Mouse (Mus musculus): ENCODE results near the gene Tap2. TPM values are rescaled to one million over a fixed set of nuclear protein-coding genes. Genes with fewer than 3 reads are reported as not detected.

Gene Tap2
- total and polyA plus RNA-seq, 3 experiments = 54.8 to 121 (median 110) TPM

DNA sequence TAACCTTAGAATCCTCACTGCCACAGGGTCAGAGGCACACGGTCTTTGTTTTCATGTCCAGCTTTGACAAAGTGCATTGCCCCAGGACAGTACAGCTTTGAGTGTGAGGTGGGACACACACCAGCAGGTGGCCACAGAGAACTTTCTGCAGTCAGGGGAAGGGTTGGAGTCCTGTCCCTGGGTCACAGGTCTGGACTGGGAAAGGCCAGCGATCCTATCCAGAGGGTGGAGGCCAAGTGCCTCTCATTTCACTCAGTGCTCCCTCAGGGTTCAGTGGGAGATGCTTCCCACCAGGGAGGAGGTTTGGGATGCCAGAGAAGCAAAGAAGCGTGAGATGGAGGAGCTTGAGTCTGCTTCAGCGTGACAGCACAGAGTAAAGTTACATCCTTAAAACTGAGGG is 48.3 kb downstream of the Tap2 start (continued):
- TF ChIP-seq IRF4 (IDR thresholded peaks at IDR 0.05; ENCODE audit: low read depth, low read length) = no peak
- no peak for TF ChIP-seq MXI1 (IDR thresholded peaks at IDR 0.05; ENCODE audit: low read depth, low read length)
- TF ChIP-seq POLR2A (IDR thresholded peaks at IDR 0.05; ENCODE audit: low read depth, low read length) = no peak
- TF ChIP-seq USF2 (conservative IDR thresholded peaks at IDR 0.05; ENCODE audit: low read depth, low read length) = no peak

DNA sequence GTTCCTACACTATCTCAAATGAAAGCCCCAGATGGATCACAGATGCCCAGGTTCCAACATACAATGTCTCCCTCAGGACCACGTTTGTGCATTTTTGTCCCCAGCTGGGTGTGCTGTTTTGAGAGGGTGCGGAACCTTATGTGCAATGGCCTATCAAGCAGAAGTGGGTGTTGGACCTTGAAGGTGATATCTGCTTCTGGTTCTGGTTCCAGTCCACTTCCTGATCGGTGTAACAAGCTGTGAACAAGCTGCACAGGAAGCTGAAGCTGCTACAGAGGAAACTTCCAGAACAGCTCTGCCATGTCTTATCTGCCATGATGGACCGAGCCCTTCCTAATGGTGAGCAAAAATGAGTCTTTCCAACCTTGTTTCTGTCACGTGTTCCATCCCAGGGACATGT is 53.2 kb downstream of the Tap2 start:
- no peak overlapping the region for H3K27ac ChIP-seq (ENCODE audit: insufficient read depth, low read depth)
- peaks cover 6 to 59% of the 10 kb centered on the region in 2 experiments for H3K4me1 ChIP-seq (ENCODE audit: control insufficient read depth in 1 of 2, insufficient read depth in 2 of 2)
- no peak for TF ChIP-seq JUN (IDR thresholded peaks at IDR 0.05; ENCODE audit: insufficient read depth, low read depth, low read length)
- TF ChIP-seq ZMIZ1 (IDR thresholded peaks at IDR 0.05; ENCODE audit: low read depth, low read length) = no peak
- TF ChIP-seq POLR2AphosphoS2 (IDR thresholded peaks at IDR 0.05; ENCODE audit: low read depth, low read length) = no peak
- no peak for TF ChIP-seq GABPA (IDR thresholded peaks at IDR 0.05; ENCODE audit: insufficient replicate concordance, low read depth, low read length)
- no peak for TF ChIP-seq BHLHE40 (IDR thresholded peaks at IDR 0.05; ENCODE audit: low read depth, low read length)
- no peak for TF ChIP-seq CHD1 (IDR thresholded peaks at IDR 0.05; ENCODE audit: low read depth, low read length)
- no peak overlapping the region for H3K9ac ChIP-seq (ENCODE audit: insufficient read depth, low read depth)
- H3K4me3 ChIP-seq (replicated peaks in 1 of 3; ENCODE audit: low read depth in 2 of 3, low read length in 2 of 3, poor library complexity in 1 of 3) = no peak overlapping the region
- dilution Hi-C loops (cut with MboI; ENCODE audit: extremely low pct_ligation_motif_present, extremely low pct_unique_long_range_greater_than_20kb, low sequenced_read_pairs) (no loop called here), in situ Hi-C loops (cut with MboI; ENCODE audit: low pct_ligation_motif_present, low pct_unique_long_range_greater_than_20kb, low sequenced_read_pairs) (no loop called here)
- H3K36me3 ChIP-seq (replicated peaks in 1 of 2; ENCODE audit: control insufficient read depth in 1 of 2, insufficient read depth in 1 of 2, low read length in 1 of 2) = peaks cover 0 to 6% of the 10 kb centered on the region in 2 experiments
- H3K9me3 ChIP-seq (replicated peaks; ENCODE audit: low read length) = peaks cover 3% of the 10 kb centered on the region
- DNase-seq (ENCODE audit: extremely low read depth) = no peak
- H3K79me2 ChIP-seq (replicated peaks; ENCODE audit: control insufficient read depth, extremely low read depth, insufficient read depth, poor library complexity, severe bottlenecking) = no peaks in the 10 kb centered on the region
- no peaks in the 10 kb centered on the region for H3K27me3 ChIP-seq (replicated peaks)
- H3K4me2 ChIP-seq (ENCODE audit: insufficient read depth, low read depth, poor library complexity, severe bottlenecking) = no peak overlapping the region

DNA sequence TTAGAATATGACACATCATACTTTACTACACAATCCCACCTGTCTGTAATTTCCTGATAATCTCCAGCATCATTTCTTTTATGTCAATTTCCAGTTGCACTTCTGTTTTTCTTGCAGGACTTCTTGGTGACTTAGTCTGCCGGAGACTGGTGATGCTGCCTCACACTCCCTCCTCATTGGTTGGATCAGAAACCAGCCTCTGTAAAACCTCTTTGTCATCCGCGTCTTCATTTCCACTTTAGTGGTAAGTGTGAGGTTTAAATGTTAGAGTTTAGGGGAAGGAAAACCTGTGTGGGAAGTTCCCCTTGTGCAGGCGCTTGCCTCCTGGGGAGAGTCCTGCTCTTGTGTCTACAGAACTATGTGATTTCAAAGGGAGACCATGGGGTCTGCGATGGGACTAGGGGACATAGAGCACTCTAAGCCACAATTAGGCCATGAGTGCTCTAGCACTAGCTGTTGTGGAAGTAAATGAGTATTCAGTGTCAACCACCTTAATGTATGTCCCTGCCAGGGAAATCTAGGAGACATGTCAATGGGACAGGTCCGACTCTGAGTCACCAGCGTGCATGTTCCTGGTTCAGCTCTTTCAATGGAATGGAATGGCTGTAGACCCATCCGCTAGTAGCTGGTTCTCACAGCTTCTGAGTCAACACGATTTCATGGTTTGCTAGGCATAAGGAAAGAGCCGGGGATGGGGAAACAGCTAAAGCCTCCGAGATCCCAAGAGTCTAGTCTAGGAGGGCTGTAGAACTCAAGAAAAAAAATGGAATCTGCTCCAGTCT is 54.5 kb downstream of the Tap2 start, which contains the start of gene H2-Ab1:
TSS of gene H2-Ab1 (plus strand) at position 96 of the 782 bp plus-strand sequence.
- peak within 1 kb of the TSS in 1 of 3 experiments; percentile 7 for H3K4me3 ChIP-seq (replicated peaks in 1 of 3; ENCODE audit: low read depth in 2 of 3, low read length in 2 of 3, poor library complexity in 1 of 3)
- peaks cover 0 to 6% of the 10 kb centered on the region in 2 experiments for H3K36me3 ChIP-seq (replicated peaks in 1 of 2; ENCODE audit: control insufficient read depth in 1 of 2, insufficient read depth in 1 of 2, low read length in 1 of 2)
- no peak within 1 kb of the TSS for H3K9ac ChIP-seq (ENCODE audit: insufficient read depth, low read depth)
- peak; percentile 98 for DNase-seq (ENCODE audit: extremely low read depth)
- no peaks in the 10 kb centered on the region for H3K27me3 ChIP-seq (replicated peaks)
- peak within 1 kb of the TSS; percentile 37 for H3K4me2 ChIP-seq (ENCODE audit: insufficient read depth, low read depth, poor library complexity, severe bottlenecking)
- H3K79me2 ChIP-seq (replicated peaks; ENCODE audit: control insufficient read depth, extremely low read depth, insufficient read depth, poor library complexity, severe bottlenecking) = no peaks in the 10 kb centered on the region
- dilution Hi-C loops (cut with MboI; ENCODE audit: extremely low pct_ligation_motif_present, extremely low pct_unique_long_range_greater_than_20kb, low sequenced_read_pairs) (no loop called here), in situ Hi-C loops (cut with MboI; ENCODE audit: low pct_ligation_motif_present, low pct_unique_long_range_greater_than_20kb, low sequenced_read_pairs) (no loop called here)
- peak within 1 kb of the TSS; percentile 51 for H3K27ac ChIP-seq (ENCODE audit: insufficient read depth, low read depth)
- peaks cover 10 to 69% of the 10 kb centered on the region in 2 experiments for H3K4me1 ChIP-seq (ENCODE audit: control insufficient read depth in 1 of 2, insufficient read depth in 2 of 2)
- peaks cover 3% of the 10 kb centered on the region for H3K9me3 ChIP-seq (replicated peaks; ENCODE audit: low read length)
- TF ChIP-seq TCF12 (IDR thresholded peaks at IDR 0.05; ENCODE audit: low read depth, low read length) = 0 out of 2 replicates have a peak, but pooled peaks have one; percentile 38
- no peak for TF ChIP-seq ZNF384 (IDR thresholded peaks at IDR 0.05; ENCODE audit: low read depth, low read length)
- no peak for TF ChIP-seq USF1 (IDR thresholded peaks at IDR 0.05; ENCODE audit: low read depth, low read length)
- no peak for TF ChIP-seq USF2 (conservative IDR thresholded peaks at IDR 0.05; ENCODE audit: low read depth, low read length)
- TF ChIP-seq ETS1 (conservative IDR thresholded peaks at IDR 0.05; ENCODE audit: low read depth, low read length) = peak; percentile 72
- no peak for TF ChIP-seq ZC3H11A (IDR thresholded peaks at IDR 0.05; ENCODE audit: low read depth, low read length)
- no peak for TF ChIP-seq JUND (conservative IDR thresholded peaks at IDR 0.05; ENCODE audit: low read depth, low read length)
- peak; percentile 42; the same call in 1 of the 2 replicates for TF ChIP-seq MAX (IDR thresholded peaks at IDR 0.05; ENCODE audit: low read length)
- TF ChIP-seq KAT2A (IDR thresholded peaks at IDR 0.05; ENCODE audit: insufficient replicate concordance, low read length) = no peak
- no peak for TF ChIP-seq SIN3A (IDR thresholded peaks at IDR 0.05; ENCODE audit: low read length)
- TF ChIP-seq MAFK (IDR thresholded peaks at IDR 0.05; ENCODE audit: insufficient replicate concordance, low read length) = no peak
- no peak for TF ChIP-seq NELFE (IDR thresholded peaks at IDR 0.05; ENCODE audit: low read depth, low read length)
- TF ChIP-seq CTCF (conservative IDR thresholded peaks at IDR 0.05 in 1 of 2, IDR thresholded peaks at IDR 0.05 in 1 of 2; ENCODE audit: low read depth in 2 of 2, low read length in 2 of 2) = no peak
- TF ChIP-seq ZMIZ1 (IDR thresholded peaks at IDR 0.05; ENCODE audit: low read depth, low read length) = no peak
- TF ChIP-seq BHLHE40 (IDR thresholded peaks at IDR 0.05; ENCODE audit: low read depth, low read length) = peak; percentile 60; the same call in 1 of the 2 replicates
- no peak for TF ChIP-seq MAZ (IDR thresholded peaks at IDR 0.05; ENCODE audit: low read depth, low read length)
- peak; percentile 15; the same call in 1 of the 2 replicates for TF ChIP-seq IRF4 (IDR thresholded peaks at IDR 0.05; ENCODE audit: low read depth, low read length)
- TF ChIP-seq PAX5 (IDR thresholded peaks at IDR 0.05; ENCODE audit: low read length) = no peak
- peak; percentile 74; the same call in 1 of the 2 replicates for TF ChIP-seq TBP (conservative IDR thresholded peaks at IDR 0.05; ENCODE audit: low read depth, low read length)
- TF ChIP-seq HCFC1 (IDR thresholded peaks at IDR 0.05; ENCODE audit: low read depth, low read length) = no peak
- no peak; the same call in 1 of the 2 replicates for TF ChIP-seq MXI1 (IDR thresholded peaks at IDR 0.05; ENCODE audit: low read depth, low read length)
- no peak for TF ChIP-seq JUN (IDR thresholded peaks at IDR 0.05; ENCODE audit: insufficient read depth, low read depth, low read length)
- TF ChIP-seq UBTF (IDR thresholded peaks at IDR 0.05; ENCODE audit: low read depth, low read length) = no peak
- TF ChIP-seq POLR2AphosphoS2 (IDR thresholded peaks at IDR 0.05; ENCODE audit: low read depth, low read length) = no peak
- TF ChIP-seq NRF1 (IDR thresholded peaks at IDR 0.05; ENCODE audit: low read depth, low read length) = peak; percentile 82

Measured in CH12.LX (cell line).